Mouse (Mus musculus) adrenal gland, postnatal 4 days (tissue): ENCODE results near the gene Trim2. TPM values are rescaled to one million over a fixed set of nuclear protein-coding genes. Genes with fewer than 3 reads are reported as not detected.

ENCODE experiments used
- DNase-seq, 2 experiments: peaks; one replicate each; pipeline ENCODE4 v3.0.0; 2021 to 2022; ENCODE audit warnings: low spot score in 2 of 2, mixed read lengths in 2 of 2
- total RNA-seq, 2 experiments: library from RNA; stranded (reverse); gene quantifications; 2 replicates each; pipeline ENCODE4 v1.2.3; 2021

The Trim2 gene
- total RNA-seq, 2 experiments from 2014 or later: 59.5 to 71.3 TPM

DNA sequence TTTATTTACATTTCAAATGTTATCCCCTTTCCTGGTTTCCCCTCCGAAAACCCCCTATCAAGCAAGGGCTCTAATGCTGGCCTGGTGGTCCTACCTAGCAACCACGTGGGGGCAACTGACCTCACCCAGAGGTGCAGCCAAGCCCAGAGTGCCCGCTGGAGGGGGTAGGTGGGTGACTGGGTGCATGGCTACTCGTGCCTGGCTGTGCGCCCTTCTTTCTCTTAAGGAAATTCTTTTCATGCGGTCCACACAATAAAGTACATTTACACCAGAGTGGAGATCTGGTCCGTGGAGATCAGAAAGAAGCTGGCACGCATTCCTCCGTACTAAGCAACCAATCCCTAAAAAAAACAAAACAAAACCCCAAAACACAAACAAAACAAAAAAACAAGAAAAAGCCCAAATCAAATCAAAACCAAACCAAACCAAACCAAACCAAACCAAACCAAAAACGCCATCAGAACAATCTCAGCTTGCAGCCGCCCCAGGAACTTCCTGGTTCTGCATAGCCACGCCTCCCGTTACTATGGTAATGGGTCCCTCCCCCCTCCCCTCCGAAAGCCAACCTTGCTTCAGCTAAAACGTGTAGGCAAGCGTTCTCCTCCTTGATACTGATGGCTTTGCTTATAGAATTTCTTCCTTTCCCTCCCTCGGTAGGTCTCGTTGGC is 78.3 kb downstream of the Trim2 start:
- DNase-seq: peak in 1 of 2 experiments; percentile 28

DNA sequence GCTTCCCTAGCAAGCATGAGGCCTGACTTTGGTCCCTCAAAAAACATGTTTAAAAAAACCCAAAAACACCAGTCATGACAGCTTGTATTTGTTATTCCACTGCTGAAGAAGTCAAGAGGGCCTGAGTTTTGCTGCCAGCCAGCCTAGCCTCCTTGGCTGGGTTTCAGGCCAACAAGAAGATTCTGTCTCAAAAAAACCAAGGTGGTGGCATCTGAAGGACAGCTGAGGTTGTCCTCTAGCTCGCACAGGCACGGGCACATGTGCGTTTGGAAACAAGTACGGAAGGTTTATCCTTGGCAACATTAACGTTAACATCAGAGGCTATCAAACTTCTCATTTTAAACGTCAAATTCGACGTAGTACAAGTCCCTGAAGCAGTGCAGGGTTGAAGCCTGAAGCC is 79.0 kb downstream of the Trim2 start:
- no peak for DNase-seq

DNA sequence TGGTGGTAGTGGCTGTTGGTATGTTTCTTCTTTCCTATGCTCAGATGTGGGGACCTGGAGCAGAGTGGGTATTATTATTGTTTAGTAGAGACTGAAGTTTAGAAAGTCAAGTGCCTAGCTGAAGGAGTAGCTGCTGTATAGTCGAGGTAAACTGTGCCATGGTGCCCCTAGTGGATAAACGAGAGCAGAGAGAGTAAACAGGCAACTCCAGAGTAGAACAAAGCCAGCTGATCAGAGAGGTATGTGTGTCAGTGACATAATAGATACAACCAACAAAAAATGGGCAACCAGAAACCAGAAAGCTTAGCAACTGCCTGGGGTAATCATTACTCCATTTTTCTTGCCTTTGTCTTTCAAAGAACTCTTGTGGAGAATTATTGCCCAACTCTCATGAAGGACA is 81.7 kb downstream of the Trim2 start:
- no peak for DNase-seq

DNA sequence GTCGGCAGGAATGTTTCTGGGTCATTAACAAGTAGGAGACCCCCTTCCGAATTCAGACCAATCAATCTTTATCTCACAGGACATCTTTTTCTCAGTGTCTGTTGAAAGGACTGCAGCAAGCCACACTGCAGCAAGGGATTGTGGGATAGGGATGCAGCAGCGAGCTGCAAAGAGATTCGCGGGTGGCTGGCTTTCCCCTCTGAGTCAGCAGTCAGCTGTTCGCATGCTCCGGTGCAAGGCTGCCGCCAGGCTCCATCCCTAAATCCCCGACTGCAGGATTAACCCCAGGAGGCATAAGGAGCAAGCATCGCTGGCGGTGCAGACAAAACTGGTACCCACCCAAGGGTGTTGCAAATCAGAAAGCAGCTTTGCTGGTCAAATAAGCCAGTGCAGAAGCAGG is 85.9 kb downstream of the Trim2 start:
- peak; percentile 19 to 35 for DNase-seq

DNA sequence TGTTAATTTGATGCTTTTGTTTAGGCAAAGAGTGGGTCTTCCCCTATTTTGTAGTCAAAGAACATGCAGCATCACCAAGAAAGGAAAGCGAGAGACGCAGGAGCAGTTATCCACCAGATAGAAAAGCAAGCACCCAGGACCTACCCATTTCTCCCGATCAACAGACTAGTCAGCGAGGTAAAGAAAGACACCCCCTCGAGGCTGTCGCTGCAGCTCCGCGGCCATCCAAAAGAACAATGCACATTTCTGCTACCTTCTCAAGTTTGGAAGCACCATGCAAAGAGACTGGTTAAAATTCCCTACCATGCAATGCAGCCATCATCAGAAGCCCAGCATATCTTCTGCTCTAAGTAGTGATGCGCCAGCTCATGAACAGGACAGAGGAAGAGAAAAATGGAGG is 86.4 kb downstream of the Trim2 start:
- no peak for DNase-seq

DNA sequence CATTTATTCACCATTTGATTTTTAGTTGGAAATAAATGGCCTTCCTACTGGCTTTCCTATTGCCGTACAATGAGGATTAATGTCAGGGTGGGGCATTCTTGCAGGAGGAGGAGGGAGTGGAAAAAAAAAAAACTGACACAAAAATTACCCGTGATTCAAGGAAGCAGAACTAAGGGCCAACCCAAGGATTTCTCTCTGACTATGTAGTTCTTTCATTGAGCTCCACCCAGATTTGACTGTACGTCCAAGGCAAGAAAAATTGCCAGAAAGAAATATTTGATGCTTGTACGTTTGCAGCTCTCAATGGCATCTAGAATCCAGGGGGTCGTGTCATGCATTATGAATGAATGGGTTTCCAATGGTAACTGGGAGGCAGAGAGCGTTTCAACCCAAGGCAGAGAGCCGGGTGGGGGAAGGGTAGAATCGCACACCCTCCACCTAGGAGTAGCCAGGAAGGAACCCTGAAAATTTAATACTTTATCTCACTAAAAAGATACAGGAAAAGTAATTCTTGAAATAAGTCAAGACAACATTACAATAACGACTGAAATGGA is 86.9 kb downstream of the Trim2 start:
- no peak for DNase-seq

DNA sequence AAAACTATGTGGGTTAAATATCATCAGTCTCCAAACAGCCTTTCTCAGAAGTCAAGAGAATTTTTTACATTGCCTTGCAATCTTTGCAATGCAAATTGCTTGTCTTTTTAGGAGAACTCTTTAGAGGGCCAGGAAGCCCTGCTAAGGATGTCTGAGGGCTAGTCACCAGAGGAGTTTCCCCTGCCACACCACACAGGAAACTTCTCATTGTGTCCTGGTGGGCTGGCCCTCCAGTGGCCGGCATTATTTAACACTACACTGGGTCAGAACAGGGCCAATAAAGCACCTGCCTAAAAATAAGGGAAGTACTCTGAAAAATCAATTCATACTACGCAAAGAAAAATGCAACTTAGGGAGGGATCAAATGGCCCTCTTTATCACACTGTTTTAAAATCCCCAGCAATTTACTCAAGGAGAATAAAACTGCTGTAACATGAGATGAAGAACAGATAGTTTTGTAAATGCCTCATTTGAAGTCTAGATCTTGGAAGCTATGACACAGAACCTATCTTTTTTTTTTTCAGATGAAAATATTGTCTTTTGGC is 87.4 kb downstream of the Trim2 start:
- no peak for DNase-seq

DNA sequence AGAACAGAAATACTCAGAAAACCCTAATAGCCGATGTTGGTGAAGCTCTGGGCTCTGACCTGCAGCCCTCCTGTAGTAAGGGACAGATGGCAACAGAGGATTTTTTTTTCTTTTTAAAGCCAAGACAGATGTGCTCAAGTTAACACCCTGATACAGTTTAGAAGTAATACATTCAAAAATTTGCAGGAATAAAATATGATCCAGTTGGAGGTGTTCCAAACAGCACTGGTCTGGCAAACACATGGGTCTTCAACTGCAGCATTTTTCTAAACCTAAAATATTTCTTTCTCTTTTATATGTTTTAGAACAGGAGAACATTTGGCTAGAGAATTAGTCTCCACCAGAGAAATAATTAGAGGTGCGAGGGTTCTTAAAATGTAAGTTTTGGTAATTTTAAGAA is 88.2 kb downstream of the Trim2 start:
- no peak for DNase-seq

DNA sequence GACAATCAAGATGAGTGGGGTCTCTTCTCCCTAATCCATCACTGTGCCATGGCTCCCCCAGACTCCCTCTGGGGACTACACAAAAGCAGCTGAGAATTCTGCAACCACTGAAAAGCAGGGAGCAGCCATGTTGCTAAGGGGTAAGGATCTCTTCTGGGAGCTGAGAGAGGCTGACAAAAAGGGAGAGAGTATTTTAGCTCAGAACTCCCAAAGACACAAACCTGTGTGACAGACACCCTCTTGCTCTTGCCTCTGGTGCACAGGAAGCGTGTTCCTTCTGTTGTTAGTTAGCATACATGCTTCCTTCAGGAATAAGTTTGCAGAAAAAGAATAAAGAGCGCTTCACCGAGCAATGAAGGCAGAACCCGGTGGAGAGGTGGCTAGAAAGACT is 88.7 kb downstream of the Trim2 start:
- no peak for DNase-seq

DNA sequence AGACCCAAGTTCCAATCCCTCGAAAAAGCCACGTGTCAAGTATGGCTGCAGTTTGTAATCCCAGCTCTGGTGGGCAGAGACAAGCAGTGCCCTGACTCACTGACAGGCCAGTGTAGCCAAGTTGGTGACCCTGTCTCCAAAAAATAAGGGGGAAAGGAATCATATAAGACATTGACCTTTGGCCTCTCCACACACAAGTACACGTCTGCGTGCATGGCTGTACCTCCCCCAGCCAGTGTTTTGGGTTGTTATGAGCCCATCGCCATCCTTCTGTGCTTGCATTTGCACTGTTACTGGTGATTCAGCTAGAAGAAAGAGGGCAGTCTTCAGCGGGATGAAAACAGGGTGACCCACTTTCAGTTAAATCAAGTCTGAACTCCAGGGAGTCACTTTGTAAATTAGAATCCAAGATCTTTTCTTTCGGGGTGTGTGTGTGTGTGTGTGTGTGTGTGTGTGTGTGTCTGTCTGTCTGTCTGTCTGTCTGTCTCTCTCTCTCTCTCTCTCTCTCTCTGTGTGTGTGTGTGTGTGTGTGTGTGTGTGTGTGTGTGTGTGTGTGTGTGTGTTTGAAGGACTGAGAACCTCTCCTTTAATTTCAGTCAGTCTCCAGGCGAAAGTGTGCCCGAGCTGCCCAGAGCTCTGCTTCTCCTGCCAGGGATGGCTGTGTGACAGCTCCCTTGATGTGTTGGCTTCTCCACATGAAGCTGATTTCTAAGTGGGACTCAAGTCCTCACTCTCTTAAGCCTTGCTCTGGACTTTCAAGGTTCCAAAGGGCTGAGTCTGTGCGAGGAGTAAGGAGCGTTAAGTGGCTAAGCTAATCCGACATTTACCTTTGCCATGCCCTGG is 89.3 kb downstream of the Trim2 start:
- no peak for DNase-seq

DNA sequence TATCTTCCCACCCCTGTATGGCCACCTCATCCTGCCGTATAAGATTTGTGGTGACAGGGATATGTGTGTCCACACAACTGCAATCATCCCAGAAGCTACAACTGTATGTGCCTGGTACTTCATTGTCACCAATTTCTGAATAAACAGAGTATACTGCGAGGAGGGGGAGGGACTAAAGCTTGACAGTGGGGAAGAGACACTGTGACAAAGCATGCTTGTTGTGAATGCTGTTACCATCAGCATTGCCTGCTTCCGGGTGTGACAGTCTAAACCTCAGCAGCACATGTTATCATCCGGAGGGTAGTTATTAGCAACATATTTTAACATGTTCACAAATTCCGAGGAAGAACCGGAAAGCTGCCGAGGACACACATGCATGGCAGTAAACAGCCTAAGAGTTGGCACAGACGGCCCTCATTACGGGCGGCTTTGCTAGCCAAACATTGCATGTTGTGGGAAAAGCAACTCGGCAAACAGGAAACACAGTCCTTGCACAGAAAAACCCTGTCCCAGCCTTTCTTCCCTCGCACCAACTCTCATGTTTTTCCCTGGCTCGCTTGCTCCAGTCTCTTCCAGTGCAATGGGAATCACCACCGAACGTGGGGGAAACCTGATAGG is 90.8 kb downstream of the Trim2 start:
- no peak for DNase-seq

DNA sequence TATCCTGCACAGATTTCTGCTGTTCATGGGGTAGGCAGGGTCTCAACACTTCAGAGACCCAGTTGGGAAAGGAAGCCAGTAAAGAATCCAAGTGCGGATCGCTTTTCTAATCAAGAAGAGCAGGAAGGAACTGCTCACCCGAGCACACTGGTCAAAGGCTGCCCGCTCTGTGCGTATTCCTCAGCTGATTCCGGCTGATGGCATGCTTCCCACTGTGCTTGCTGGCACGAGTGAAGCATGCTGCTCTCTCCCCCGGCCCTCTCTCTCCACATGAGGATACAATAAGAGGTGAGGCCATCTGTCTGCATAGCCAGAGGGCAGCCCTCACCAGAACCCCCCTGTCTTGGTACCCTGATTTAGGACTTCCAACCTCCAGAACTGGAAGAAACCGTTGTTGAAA is 91.4 kb downstream of the Trim2 start:
- DNase-seq: no peak

DNA sequence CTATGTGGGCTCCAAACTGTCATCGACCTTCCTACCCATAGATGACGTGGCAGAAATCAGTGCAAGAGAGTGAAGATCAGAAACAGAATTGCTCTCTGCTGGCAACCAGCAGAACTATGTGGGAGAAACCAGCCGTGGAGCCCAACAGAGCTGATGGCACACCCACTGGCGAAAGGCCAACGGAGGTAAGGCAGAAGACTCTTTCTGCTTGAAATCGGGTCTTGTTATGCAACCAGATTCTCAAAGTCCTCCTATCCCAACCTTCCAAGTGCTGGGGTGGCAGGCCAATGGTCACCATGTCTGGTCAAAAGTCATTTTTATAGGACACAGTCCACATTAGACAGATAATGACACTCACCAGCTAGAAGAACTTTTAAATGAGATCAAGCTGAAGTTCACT is 92.2 kb downstream of the Trim2 start:
- no peak for DNase-seq

DNA sequence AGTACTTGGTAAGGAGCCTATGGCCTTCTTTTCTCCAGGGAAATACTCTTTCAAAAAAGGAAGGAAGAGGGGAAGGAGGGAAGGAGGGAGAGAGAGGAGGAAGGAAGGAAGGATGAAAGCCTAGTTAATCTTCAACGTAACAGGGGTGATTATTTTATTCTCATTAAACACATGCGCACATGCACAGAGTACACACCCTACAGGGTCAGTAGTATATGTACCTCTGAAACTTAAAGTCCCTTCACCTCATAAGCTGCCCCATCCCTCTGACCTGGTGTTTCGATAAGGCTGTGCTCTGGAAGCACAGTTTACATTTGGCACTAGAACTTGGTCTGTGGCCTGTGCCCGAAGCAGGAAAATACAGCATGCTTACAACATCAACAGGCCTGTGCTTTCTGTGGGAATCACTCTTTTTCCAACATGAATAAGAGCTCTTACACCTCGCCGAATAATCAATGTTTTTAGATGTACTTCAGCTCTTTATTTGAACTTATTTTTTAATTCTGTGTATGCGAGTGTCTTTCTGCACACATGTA is 95.3 kb downstream of the Trim2 start:
- no peak for DNase-seq

DNA sequence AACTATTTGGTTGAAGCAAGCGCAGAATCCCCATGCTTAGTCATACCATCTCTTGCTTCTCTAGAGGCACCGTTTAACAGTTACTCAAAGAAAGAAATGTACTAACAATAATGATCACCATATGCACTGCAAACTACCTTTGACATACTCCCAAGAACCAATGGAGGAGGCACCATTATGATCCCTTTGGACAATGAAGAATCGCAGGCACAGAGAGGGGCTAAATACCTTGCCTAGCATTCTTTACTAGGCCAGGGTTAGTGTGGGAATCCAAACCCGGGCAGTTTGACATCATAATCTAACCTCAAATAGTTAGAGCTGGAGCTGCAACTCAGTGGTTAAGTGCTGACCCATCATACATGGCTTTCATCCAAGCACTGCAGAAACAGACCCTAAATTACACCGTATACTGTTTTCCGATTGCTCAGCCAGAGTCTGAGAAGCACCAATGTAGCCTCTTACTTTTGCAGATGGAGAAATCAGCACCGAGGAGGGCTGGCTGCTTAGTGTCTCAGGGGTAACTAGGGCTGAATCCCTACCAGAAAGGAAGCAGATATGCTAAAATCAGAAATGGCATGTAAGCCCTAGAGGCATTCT is 97.7 kb downstream of the Trim2 start:
- DNase-seq: no peak

DNA sequence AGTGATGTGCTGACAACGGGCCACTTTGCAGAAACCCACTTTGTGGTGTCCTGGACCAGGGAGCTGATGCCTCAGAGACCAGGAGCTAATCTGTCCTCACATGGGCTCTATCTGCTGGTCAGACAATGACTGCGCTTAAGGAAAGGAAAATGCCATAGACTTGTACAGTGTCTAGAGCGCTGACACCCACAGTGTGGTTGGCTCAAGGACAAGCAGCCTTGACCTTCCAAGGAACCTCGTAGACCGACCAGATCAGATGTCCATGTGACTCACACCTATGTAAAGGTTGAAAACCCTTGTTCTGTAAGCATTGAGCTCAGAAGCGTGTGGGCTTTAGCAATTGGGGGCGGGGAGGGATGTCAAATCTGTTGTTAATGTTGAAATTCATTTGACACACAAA is 98.2 kb downstream of the Trim2 start:
- DNase-seq: no peak

DNA sequence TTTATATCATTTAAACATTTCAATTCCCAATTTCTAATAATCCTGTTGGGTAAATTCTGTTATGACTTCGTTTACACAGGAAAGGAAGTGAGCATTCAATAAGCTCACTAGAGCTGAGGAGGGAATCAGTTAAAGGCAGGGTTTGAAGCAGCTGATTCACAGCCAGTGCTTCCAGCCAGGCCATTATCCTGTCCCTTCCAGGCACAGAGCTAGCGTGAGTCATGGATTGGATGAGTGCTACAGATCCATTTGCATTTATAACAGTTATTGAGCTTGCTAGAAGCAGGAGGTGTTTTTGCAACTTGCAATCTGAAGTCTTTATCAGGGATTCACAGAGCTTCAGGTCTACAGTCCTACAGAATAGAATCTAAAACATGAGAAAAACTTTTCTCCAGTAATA is 99.3 kb downstream of the Trim2 start:
- no peak for DNase-seq

DNA sequence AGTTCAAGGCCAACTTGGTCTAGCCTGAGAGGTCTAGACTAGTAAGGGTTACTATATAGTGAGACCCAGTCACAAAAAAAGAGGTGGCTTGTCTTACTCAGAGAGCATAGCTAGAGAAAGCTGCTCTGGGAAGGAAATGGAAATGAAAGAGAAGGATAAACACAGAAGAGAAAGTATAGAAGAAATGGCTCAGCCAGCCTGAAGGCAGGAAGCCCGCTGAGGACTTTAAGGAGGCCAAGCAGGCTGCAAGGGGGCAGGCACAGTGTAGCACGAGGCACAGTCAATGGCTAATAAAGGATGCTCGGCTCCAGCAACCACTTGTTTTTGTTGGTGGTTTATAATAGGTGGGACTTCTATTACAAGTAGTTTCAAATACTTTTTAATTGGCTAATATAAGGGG is 100.6 kb downstream of the Trim2 start:
- DNase-seq: no peak

DNA sequence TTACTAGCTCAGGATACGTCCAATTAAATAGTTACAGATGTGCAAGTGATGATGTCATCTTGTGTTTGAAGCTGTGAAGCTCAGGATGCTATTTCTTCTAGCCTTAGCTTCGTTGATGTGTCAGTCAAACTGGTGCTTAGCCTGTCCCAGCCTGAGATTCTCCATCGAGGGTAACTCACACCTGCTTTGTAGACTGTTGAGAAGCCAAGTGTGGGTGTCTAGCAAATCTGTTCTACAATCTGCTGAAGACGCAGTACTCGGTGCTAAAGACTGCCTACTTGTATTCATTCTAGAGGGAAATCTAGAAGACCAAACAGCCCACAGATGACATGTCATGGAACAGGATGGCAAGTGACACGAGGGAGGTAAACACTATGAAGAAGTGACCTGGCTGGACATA is 101.0 kb downstream of the Trim2 start:
- DNase-seq: no peak

DNA sequence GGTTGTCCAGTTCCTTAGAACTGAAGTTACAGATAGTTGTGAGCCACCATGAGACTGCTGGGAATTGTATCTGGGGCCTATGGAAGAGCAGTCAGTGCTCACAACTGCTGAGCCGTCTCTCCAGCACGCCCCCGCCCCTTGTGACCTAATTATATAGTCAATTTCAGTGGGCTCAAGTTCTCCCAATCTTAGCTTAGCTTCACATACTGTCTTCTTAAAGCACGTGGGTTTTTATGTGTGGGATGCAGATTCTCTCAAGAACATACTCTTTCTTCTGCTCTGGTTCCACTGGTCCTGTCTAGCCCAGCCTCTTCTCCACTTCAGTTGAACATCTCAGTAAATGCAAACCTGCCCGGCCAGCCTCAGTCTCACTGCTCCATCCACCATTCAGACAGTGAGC is 102.0 kb downstream of the Trim2 start:
- no peak for DNase-seq
